Mouse (Mus musculus): ENCODE results near the gene BC049352.

The BC049352 gene

DNA sequence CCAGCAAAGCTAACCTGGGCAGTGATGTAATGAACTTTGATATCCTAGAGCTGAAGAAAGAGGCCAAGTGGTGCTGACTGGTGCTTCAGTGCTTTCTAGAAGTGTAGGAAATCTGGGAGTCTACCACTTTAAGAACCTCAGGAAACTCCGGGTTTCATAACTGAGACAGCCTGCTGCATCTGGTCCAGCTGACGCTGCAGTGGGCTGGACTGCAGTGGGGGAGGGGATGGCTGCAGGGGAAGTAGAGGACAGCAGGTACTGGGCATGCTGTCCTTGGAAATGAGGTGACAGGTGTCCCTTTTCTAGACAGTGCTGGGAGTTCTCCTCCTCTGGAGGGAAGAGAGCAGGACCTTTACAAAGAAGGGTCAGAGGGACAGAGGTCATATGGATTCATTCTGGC lies at the start of gene BC049352:
Gene BC049352 (plus strand): TSS at position 238 of the 400 bp plus-strand sequence.
- DNase-seq, result no peak

GRCm38 (mm10) chr9:45133484-45134310 lies 48.1 kb upstream of the BC049352 start:
- DNase-seq, result peak; percentile 50 to 59

DNA sequence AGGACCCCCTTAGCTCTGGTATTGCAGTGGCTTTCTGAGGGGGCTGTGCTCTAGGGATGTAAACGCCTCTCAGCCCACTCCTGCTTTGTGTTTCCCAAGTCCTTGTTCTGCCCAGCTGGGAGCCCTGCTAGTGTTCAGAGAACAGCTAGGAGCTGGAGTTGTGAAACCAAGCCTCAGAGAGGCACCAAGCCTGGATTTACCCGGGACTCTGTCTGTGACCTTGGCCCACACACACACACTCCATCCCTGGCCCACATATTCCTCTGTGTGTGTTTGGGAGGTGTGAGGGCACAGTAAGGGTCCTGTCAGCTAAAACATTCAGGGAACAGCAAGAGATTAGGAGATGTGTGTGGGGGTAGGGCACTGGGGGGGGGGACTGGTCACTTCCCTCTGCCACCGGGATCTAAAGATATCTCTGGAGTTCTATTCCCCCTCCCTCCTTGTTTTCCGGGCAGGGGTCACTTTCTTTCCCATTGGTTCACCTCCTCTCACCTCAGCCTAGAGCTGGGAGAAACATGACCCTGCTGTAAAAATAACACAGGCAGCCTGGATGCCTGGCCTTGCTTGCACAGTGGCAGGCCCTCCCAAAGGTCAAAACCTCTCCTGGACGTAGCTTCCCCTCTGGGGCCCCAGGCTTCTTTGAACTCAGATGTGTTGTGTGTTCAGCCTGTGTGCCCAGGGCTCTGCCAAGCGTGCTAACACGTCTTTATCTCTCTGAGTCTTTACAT lies 45.2 kb upstream of the BC049352 start:
- no peak for DNase-seq

DNA sequence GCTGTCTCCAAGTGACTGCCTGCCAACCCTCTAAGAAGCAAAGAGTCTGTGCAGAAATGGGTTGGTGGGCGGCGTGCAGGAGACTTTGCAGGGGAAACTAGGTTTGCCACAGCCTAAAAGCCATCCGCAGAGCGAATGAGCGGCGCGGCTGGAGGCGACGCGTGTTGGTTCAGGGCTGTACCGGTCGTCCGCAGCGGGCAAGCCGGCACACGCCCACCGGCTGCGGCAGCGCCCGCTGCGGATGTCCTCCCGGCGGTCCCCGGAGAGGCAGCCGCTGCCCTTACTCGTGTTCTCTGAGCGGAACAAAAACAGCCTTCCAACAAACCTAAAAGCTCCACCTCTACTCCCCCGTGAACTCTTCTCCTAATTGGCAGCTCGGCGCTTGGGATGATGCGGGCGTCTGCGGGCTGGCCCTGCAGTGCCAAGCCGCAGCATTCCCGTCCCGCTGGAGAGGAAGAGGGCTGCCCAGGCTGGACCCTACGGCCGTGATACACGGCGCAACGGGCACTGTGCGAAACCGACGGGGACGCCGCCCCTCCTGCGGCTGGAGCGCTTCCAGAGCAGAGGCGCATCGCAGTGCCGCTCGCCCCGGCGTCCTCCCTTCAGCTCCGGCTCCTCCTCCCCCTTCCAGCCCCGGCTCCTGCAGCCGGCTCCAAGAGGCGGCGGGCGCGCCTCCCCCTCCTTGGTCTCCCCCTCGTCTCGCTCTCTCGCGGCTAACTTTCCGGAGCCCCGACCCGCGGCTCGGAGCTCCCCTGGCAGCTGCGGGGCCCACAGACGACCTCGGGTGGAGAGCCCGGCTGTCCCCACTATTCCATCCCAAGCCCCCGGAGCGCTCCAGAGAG lies 43.4 kb upstream of the BC049352 start, which contains the start of gene Scn4b:
Gene Scn4b (plus strand): TSS at position 205 of the 842 bp plus-strand sequence.
- peak; percentile 54 for DNase-seq

DNA sequence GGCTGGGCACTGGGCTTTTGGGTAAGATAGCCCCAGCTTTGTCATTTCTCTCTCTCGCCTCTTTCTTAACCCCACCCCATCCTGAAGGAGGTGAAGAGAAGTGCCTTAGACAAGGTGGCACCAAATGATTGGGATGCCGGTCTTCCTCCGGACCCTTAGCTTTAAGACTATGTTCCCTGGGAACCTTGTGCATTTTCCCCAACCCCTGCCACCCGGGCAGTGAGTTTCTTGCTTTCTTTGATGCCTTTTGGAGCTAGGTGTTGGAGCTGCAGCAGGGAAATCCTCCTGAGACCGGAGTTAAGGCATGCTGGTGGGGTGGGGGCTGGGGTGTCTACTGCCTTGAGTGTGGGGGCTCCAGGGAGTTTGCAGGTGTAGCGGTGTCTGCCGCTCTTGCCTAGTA lies 42.7 kb upstream of the BC049352 start:
- DNase-seq, result no peak

GRCm38 (mm10) chr9:45140945-45141344 lies 40.9 kb upstream of the BC049352 start:
- DNase-seq, result no peak

DNA sequence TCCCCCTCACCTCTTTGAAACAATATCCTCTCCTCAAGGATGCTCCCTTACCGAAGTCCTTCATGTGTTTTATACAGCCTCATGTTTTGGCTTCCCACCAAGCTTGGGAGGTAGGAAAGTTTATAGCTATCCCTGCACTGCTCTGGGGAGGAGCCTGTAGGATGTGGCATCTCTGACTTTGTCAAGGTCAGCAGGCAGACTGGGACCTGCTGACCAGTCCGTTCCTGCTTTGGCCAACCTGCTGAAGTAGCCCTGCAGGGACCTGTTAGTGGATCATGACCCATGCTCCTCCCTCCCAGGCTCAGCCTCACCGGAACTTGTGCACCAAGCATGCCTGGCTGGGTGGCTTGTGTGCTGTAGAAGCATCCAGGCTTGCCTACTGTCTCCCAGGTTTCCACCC lies 39.1 kb upstream of the BC049352 start:
- no peak for DNase-seq

- DNase-seq, result no peak
These were observed 36.1 kb upstream of the BC049352 start for GRCm38 (mm10) chr9:45145533-45146266.

GRCm38 (mm10) chr9:45146267-45146597 lies 35.6 kb upstream of the BC049352 start:
- peak; percentile 59 to 78 for DNase-seq

- no peak for DNase-seq
These were observed 30.9 kb upstream of the BC049352 start for GRCm38 (mm10) chr9:45150933-45151332.

- peak; percentile 46 to 66 for DNase-seq
These were observed 28.4 kb upstream of the BC049352 start for GRCm38 (mm10) chr9:45153361-45153760.

DNA sequence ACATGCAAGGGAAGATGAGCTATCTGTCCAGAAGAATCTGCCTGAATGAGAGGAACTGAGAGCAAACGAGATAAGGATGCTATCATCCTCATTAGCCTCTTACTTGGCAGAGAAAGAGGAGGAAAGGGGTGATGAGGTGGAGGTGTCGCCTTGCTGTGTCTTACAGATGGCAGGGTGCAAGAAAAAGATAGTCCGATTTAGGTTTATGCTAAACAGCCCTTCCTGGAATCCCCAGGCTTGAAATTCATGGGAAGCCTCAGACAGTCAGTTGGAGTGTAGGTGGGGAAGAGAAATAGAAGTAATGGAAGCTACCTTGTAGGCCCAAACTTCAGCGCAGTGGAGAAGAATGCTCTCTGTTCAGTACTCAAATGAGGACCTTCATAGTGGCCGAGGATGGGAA lies 13.9 kb upstream of the BC049352 start:
- DNase-seq, result no peak

DNA sequence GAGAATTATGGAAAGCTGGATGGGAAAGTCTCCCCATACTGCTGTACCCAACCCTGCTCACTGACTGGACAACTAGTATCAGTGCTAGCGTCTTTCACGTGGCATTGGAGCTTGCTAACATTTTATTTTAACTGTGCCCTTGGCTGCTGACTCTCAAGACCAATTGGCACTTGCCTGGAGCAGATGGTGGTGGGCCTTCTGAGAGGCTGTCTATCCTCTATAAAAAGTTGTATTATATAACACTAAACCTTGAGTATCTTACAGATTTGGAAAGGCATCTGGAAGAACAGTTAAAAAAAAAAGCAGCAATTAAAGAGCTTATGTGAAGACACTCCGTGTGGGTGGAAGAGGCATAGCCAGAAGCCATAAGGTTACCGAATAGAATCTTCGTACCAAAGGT lies 11.7 kb upstream of the BC049352 start:
- DNase-seq, result no peak

DNA sequence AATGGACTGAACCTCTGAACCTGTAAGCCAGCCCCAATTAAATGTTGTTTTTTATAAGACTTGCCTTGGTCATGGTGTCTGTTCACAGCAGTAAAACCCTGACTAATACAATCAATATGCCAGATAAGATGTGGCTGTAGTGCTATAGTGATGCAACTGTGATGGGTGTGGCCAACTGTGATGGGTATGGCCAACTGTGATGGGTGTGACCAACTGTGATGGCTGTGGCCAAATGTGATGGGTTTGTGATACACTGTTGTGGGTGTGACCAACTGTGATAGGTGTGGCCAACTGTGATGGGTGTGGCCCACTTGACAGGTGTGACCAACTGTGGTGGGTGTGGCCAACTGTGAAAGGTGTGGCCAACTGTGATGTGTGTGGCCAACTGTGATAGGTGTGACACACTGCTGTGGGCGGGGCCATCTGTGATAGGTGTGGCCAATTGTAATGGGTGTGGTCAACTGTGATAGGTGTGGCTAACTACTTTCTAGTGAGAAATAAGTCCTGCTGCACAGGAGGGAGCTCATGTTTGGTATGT lies 10.7 kb upstream of the BC049352 start:
- DNase-seq, result no peak

DNA sequence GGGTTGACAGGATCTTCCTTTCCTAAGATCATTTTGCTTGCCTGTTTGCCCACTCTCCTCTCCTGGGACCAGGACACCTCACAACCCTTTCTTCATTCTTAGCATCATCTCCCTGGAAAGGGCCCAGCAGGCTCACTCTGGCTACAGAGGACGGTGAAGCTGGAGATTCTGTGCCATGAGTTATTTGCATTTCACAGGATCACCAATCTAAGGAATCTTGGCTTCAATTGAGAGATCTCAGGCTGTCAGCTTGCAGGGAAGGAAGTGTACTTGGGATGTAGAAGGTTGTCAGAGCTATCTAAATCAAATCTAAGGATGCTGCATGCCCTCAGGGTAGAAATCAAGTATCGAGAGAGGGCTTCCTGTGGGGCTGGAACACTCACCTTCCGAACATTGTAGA lies 8.3 kb upstream of the BC049352 start:
- no peak for DNase-seq

DNA sequence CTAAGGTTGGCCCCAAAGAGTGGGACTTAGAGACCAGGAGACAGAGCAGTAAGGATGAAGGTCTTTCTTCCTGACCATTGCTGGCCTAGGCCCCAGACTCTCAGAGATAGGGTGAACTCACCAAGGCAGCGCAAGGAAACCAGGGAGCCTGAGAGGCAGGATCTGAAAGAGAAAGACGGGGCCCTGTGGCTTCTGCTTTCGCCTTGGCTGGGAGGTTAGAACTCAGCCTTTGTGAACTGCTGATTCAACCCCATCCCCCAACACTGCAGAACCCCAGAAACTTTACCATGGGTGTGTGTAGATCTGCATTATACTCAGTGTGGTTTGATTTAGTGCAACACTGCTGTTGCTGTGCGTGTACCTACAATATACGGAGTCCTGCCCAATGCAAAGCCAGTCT lies 2.5 kb upstream of the BC049352 start:
- no peak for DNase-seq

DNA sequence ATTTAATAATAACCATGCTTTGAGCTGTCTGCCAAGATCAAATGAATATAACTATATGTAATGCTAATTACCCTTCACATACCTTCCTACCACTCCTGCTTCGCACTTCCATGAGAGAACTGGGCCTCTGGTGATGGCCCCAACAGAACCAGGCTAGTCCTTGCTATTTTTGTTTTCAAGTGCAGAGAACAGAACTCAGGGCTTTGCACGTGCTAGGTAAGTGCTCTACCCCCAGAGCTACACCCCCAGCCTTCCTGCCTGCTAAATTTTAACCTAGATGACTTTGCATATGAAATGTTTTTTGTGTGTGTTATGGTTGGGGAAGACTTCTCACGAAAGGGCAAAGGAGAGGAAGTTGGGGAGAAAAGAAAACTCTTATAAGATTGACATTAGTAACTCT lies 714 bp downstream of the BC049352 start:
- DNase-seq, result no peak

GRCm38 (mm10) chr9:45183266-45183665 lies 1.5 kb downstream of the BC049352 start:
- peak in 1 of 2 experiments; percentile 29 for DNase-seq

- peak; percentile 55 to 66 for DNase-seq
These were observed 3.4 kb downstream of the BC049352 start for GRCm38 (mm10) chr9:45185250-45185649.

GRCm38 (mm10) chr9:45188570-45189563 lies 7.1 kb downstream of the BC049352 start:
- DNase-seq, result peak; percentile 68 to 88

DNA sequence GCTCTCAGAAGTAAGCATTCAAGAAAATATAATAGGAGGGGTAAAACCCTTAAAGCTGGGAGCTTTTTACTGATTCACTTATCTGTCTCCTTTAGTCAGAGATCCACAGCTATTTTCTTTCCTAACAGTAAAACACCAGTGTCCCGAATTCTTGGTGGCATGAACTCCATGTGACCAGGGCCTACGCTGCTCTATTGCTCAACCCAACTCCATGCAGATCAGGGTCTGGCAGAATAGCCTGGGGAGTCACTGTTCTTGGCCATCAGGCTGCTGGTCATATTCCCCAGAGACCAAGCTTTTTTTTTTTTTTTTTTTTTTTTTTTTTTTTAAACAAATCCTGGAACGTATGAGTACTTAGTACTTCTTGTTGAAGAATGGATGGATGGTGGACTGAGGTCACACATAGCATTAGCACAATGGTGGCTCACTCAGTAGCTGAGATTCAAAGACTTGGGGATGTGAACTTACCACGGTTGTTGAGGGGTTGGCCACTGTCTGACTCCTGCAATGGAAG lies 7.9 kb downstream of the BC049352 start:
- peak in 1 of 2 experiments; percentile 15 for DNase-seq
